Mouse (Mus musculus) embryonic fibroblast, embryonic 13.5 days (primary cell): Measurements from ENCODE around the gene Cep295nl.

ENCODE experiments used
- CTCF ChIP-seq: IDR thresholded peaks from 2 replicates; pipeline ENCODE4 v1.5.1; 2011; ENCODE audit warnings: mild to moderate bottlenecking, control low read depth, low read length, moderate library complexity, borderline replicate concordance; ENCODE audit not compliant: insufficient read depth
- POLR2A ChIP-seq: IDR thresholded peaks from 2 replicates; pipeline ENCODE4 v1.6.1; 2011; ENCODE audit warnings: low read depth, mild to moderate bottlenecking, control low read depth, low read length, moderate library complexity

DNA sequence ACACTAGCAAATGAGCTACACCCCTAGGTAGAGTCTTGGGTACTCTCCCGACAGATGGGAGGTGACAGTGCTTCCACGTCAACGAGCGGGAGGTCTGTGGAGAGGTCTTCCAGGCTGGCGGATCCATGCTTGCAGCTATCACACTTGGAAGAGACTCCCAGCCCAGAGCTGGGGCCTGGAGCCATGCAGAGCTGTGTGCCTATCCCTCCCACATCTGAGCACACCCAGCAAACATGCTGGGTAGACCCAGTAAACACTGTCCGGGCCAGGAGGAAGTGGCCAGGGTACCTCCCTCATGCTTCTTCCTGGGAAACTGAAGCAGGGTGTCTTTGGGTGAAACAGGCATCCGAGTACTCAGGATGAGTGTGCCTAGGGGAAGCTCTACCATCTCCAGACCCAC is 18.2 kb upstream of the Cep295nl start:
- TF ChIP-seq CTCF: no peak
- no peak for TF ChIP-seq POLR2A
